Mouse (Mus musculus): ENCODE data around the gene Tbc1d22b. TPM values are rescaled to one million over a fixed set of nuclear protein-coding genes. Genes with fewer than 3 reads are reported as not detected.

Tbc1d22b gene
- total and polyA plus RNA-seq, 2 experiments from 2014 or later: 5.3 to 8.0 TPM

DNA sequence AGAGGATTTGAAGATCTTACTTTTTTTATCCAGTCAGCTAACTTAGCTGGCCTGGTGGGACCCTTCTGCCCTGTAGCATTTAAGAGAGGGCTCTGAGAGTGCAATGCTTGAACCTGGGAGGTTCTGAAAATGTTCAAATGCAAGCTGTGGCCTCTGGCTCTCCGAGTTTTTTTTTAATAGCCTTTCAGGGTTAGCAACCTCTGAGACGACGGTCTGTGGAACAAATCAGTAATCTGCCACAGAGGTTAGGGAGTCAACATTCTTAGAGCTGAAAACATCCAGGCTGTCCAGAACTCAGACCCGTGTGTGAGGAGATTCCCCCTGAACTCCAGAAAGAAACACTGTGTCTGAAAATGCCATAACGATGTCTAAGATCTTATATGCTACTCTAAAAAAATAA is 8.9 kb downstream of the Tbc1d22b start:
- WGBS: 74% methylated on average over 5 of the region's 5 CpGs
- no peak for DNase-seq (ENCODE audit: low spot score)
- H3K27me3 ChIP-seq (ENCODE audit: control insufficient read depth, insufficient read depth, low read length): no peaks in the 10 kb centered on the region

DNA sequence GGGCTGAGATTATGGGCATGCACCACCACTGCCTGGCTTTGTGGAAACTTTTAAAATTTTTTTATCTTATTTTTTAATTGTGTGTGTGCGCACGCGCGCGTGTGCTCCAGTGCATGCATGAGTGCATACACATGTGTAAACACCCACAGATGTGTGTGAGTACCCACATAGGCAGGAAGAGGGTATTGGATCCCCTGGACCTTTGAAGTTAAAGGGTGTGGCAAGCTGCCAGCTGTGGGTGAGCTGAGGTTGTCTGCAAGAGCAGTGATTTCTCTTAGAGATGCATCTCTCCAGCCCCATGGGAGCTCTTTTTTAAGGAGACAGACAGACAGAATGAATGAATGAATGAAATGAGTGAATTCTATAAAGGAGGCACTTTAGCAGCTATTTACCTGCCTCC is 15.9 kb downstream of the Tbc1d22b start:
- peaks cover 48% of the 10 kb centered on the region for H3K36me3 ChIP-seq (replicated peaks; ENCODE audit: control insufficient read depth, insufficient read depth, low read length)
- WGBS: 97% methylated on average over 5 of the region's 5 CpGs
- no peak for DNase-seq (ENCODE audit: low spot score)
- H3K4me3 ChIP-seq (ENCODE audit: low read depth, low read length): no peak overlapping the region
- no peaks in the 10 kb centered on the region for H3K27me3 ChIP-seq (ENCODE audit: control insufficient read depth, insufficient read depth, low read length)
- TF ChIP-seq CTCF (IDR thresholded peaks at IDR 0.05; ENCODE audit: low read depth): no peak
- no peak for TF ChIP-seq EP300 (IDR thresholded peaks at IDR 0.05; ENCODE audit: low read depth)
- H3K4me2 ChIP-seq (ENCODE audit: low read depth, low read length): no peak overlapping the region
- no peaks in the 10 kb centered on the region for H3K9me3 ChIP-seq (replicated peaks; ENCODE audit: control insufficient read depth, low read length)
- no peaks in the 10 kb centered on the region for H3K4me1 ChIP-seq (ENCODE audit: control insufficient read depth, insufficient read depth)
- H3K9ac ChIP-seq (replicated peaks; ENCODE audit: low read depth, low read length): no peak overlapping the region
- ATAC-seq (ENCODE audit: insufficient read depth, low read depth): no peak
- H3K27ac ChIP-seq (ENCODE audit: low read depth): no peak overlapping the region

More for the DNA sequence above, 8.9 kb downstream of the Tbc1d22b start:
- Histone ChIP-seq H3K9me3 (replicated peaks; ENCODE audit: control insufficient read depth, low read length) (no peaks in the 10 kb centered on the region), H3K4me1 (ENCODE audit: control insufficient read depth, insufficient read depth) (0 out of 2 replicates have a peak, but pooled peaks cover 3% of the 10 kb centered on the region), H3K4me2 (ENCODE audit: low read depth, low read length) (no peak overlapping the region), H3K9ac (replicated peaks; ENCODE audit: low read depth, low read length) (no peak overlapping the region), H3K27ac (ENCODE audit: low read depth) (no peak overlapping the region), H3K4me3 (ENCODE audit: low read depth, low read length) (no peak overlapping the region), H3K36me3 (replicated peaks; ENCODE audit: control insufficient read depth, insufficient read depth, low read length) (0 out of 2 replicates have a peak, but pooled peaks cover 10% of the 10 kb centered on the region)
- TF ChIP-seq CTCF (IDR thresholded peaks at IDR 0.05; ENCODE audit: low read depth) (no peak), EP300 (IDR thresholded peaks at IDR 0.05; ENCODE audit: low read depth) (no peak)
- no peak for ATAC-seq (ENCODE audit: insufficient read depth, low read depth)

DNA sequence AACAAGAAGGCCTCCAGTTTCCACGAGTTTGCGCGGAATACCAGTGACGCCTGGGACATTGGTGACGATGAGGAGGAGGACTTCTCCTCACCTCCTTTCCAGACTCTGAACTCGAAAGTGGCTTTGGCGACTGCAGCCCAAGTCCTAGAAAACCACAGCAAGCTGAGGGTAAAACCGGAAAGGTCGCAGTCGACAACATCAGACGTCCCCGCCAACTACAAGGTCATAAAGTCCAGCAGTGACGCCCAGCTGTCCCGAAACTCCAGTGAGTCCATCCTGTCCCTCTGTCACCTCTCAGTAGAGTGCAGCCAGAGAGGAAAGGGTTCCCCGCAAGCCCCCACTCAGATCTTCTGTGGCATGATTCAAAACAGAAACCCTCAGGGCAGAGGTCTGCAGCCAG is 18.9 kb downstream of the Tbc1d22b start:
- Histone ChIP-seq H3K36me3 (replicated peaks; ENCODE audit: control insufficient read depth, insufficient read depth, low read length) (peaks cover 71% of the 10 kb centered on the region), H3K4me2 (ENCODE audit: low read depth, low read length) (no peak overlapping the region), H3K27me3 (ENCODE audit: control insufficient read depth, insufficient read depth, low read length) (no peaks in the 10 kb centered on the region), H3K9ac (replicated peaks; ENCODE audit: low read depth, low read length) (no peak overlapping the region), H3K9me3 (replicated peaks; ENCODE audit: control insufficient read depth, low read length) (no peaks in the 10 kb centered on the region), H3K4me3 (ENCODE audit: low read depth, low read length) (no peak overlapping the region), H3K4me1 (ENCODE audit: control insufficient read depth, insufficient read depth) (no peaks in the 10 kb centered on the region), H3K27ac (ENCODE audit: low read depth) (no peak overlapping the region)
- 89% methylated on average over 15 of the region's 15 CpGs for WGBS
- no peak for TF ChIP-seq EP300 (IDR thresholded peaks at IDR 0.05; ENCODE audit: low read depth)
- no peak for TF ChIP-seq CTCF (IDR thresholded peaks at IDR 0.05; ENCODE audit: low read depth)
- no peak for DNase-seq (ENCODE audit: low spot score)
- ATAC-seq (ENCODE audit: insufficient read depth, low read depth): no peak

DNA sequence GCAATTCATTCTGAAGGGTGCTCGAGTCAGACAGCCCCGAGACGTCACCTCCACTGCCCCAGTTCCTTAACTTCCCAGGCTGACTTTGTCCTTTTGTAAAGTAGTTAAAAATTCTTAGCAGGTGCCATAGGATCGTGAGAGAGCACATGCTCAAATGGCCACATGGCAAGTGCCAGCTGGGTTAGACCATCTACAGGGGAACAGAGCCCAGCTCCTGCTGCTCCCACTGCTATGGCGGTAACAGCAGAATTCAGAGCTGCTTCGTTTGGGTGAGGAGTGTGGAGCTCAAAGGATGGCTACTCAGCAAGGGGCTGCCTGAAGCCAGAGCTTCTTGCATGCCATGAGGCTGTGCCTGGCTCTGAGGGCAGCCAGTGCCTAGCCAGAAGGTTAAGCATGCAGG is 20.2 kb downstream of the Tbc1d22b start:
- H3K4me1 ChIP-seq (ENCODE audit: control insufficient read depth, insufficient read depth): no peaks in the 10 kb centered on the region
- DNase-seq (ENCODE audit: low spot score): no peak
- no peak overlapping the region for H3K27ac ChIP-seq (ENCODE audit: low read depth)
- ATAC-seq (ENCODE audit: insufficient read depth, low read depth): no peak
- H3K27me3 ChIP-seq (ENCODE audit: control insufficient read depth, insufficient read depth, low read length): no peaks in the 10 kb centered on the region
- H3K4me2 ChIP-seq (ENCODE audit: low read depth, low read length): no peak overlapping the region
- peaks cover 70% of the 10 kb centered on the region for H3K36me3 ChIP-seq (replicated peaks; ENCODE audit: control insufficient read depth, insufficient read depth, low read length)
- WGBS: 88% methylated on average over 6 of the region's 6 CpGs
- H3K4me3 ChIP-seq (ENCODE audit: low read depth, low read length): no peak overlapping the region
- no peak overlapping the region for H3K9ac ChIP-seq (replicated peaks; ENCODE audit: low read depth, low read length)
- TF ChIP-seq CTCF (IDR thresholded peaks at IDR 0.05; ENCODE audit: low read depth) (no peak), EP300 (IDR thresholded peaks at IDR 0.05; ENCODE audit: low read depth) (no peak)
- no peaks in the 10 kb centered on the region for H3K9me3 ChIP-seq (replicated peaks; ENCODE audit: control insufficient read depth, low read length)

DNA sequence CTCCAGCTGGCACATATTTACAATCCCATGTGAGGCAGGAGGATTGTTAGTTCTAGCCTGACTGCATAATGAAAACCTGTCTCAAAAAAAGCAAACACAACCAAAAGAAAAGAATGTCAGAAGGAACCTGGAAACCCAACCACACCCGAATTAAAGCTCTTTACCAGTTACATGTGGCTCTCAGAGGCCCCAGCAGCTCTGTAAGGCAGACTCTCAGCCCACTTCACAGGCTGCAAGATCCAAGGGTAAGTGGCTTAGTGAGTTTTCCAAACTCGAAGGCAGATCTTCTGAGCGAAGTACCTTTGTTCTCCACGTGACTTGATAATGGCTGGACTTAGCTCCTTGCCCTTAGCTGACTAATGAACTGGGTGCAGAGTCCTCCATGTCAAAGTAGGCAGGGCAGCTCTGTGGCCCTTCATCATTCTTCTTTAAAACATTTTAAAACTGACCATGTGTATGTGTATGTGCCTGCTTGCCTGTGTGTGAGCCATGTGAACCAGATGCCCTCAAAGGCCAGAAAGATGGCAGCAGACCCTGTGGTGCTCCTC is 30.1 kb downstream of the Tbc1d22b start:
- Histone ChIP-seq H3K4me1 (ENCODE audit: control insufficient read depth, insufficient read depth) (no peaks in the 10 kb centered on the region), H3K4me3 (ENCODE audit: low read depth, low read length) (no peak overlapping the region), H3K36me3 (replicated peaks; ENCODE audit: control insufficient read depth, insufficient read depth, low read length) (peaks cover 83% of the 10 kb centered on the region), H3K9ac (replicated peaks; ENCODE audit: low read depth, low read length) (no peak overlapping the region), H3K27ac (ENCODE audit: low read depth) (no peak overlapping the region), H3K9me3 (replicated peaks; ENCODE audit: control insufficient read depth, low read length) (no peaks in the 10 kb centered on the region), H3K27me3 (ENCODE audit: control insufficient read depth, insufficient read depth, low read length) (no peaks in the 10 kb centered on the region), H3K4me2 (ENCODE audit: low read depth, low read length) (no peak overlapping the region)
- no peak for DNase-seq (ENCODE audit: low spot score)
- TF ChIP-seq CTCF (IDR thresholded peaks at IDR 0.05; ENCODE audit: low read depth) (no peak), EP300 (IDR thresholded peaks at IDR 0.05; ENCODE audit: low read depth) (no peak)
- WGBS: 89% methylated on average over 4 of the region's 4 CpGs
- no peak for ATAC-seq (ENCODE audit: insufficient read depth, low read depth)

DNA sequence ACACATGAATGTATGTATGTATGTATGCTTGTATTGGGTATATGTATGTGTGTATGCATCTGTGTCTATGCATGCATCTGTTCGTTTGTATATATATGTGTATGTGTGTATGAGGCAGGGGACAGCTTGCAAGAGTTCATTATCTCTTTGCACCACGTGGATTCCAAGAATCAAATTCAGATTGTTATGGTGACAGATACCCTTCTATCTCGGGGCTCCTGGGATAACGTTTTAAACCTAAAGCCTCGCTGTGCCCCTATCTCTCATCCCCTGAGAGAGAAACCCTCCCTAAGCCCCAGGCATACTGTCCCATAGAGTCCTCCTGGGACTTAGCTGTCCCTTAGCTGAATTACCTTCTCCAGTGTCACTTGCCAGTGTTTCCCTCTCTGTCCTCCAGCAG is 34.0 kb downstream of the Tbc1d22b start:
- Histone ChIP-seq H3K9me3 (replicated peaks; ENCODE audit: control insufficient read depth, low read length) (no peaks in the 10 kb centered on the region), H3K36me3 (replicated peaks; ENCODE audit: control insufficient read depth, insufficient read depth, low read length) (peaks cover 64% of the 10 kb centered on the region), H3K9ac (replicated peaks; ENCODE audit: low read depth, low read length) (no peak overlapping the region), H3K27ac (ENCODE audit: low read depth) (no peak overlapping the region), H3K4me1 (ENCODE audit: control insufficient read depth, insufficient read depth) (no peaks in the 10 kb centered on the region), H3K27me3 (ENCODE audit: control insufficient read depth, insufficient read depth, low read length) (no peaks in the 10 kb centered on the region), H3K4me2 (ENCODE audit: low read depth, low read length) (no peak overlapping the region), H3K4me3 (ENCODE audit: low read depth, low read length) (no peak overlapping the region)
- ATAC-seq (ENCODE audit: insufficient read depth, low read depth) (no peak), DNase-seq (ENCODE audit: low spot score) (no peak)
- 68% methylated on average over 5 of the region's 5 CpGs for WGBS
- no peak for TF ChIP-seq EP300 (IDR thresholded peaks at IDR 0.05; ENCODE audit: low read depth)
- TF ChIP-seq CTCF (IDR thresholded peaks at IDR 0.05; ENCODE audit: low read depth): no peak

Data from heart, postnatal 0 days (tissue).